8 mouse cellular contexts compared by ENCODE assay signal in the genomic region with DNA sequence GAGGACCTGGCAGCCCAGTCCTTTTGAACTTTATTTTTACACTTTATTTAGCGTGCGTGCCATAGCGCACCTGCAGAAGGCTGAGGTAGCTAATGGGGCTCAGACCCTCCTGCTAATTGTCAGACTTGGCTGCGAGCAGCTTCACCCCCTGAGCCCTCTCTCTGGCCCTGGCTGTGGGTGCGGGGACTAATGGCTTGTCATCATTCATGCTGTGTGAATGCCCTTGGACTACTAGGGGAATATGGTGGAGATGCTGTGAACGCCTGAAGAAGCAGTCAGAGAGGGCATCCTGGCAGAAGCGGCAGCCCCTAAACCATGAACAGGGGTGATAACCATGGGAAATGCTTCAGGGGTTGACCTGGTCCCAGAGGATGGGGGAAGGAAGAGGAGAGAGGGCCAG.
A peak's percentile ranks its signal among the peaks of the same experiment; 100 is the strongest.
DNase-seq lines count a peak whose midpoint lies in the region; ATAC-seq and TF ChIP-seq lines count a peak whose summit lies in the region.
"Had no signal": no experiment of that assay in that cellular context is flagged by ENCODE, and none has a peak within 500 bp of the region (broad histone marks: within the 10 kb centered on the region; RNA-seq: fewer than 3 reads in every experiment).

No protein-coding gene starts in this region.

- whole genome bisulfite sequencing in heart, postnatal 0 days = 86% methylated on average over 7 of the region's 7 CpGs
- 87% methylated on average over 7 of the region's 7 CpGs for WGBS in midbrain, embryonic 12.5 days
- WGBS in midbrain, embryonic 11.5 days = 91% methylated on average over 7 of the region's 7 CpGs
- 80% methylated on average over 7 of the region's 7 CpGs for WGBS in hindbrain, embryonic 16.5 days
- WGBS in stomach, embryonic 15.5 days = 83% methylated on average over 7 of the region's 7 CpGs

- H3K36me3 ChIP-seq in heart, postnatal 0 days (replicated peaks; ENCODE audit: control insufficient read depth, insufficient read depth, low read length) = no peaks in the 10 kb centered on the region
- no peaks in the 10 kb centered on the region for H3K36me3 ChIP-seq in midbrain, embryonic 12.5 days
- H3K36me3 ChIP-seq in midbrain, embryonic 11.5 days (ENCODE audit: control insufficient read depth, insufficient read depth, low read length) = no peaks in the 10 kb centered on the region
- H3K36me3 ChIP-seq in hindbrain, embryonic 16.5 days (ENCODE audit: control insufficient read depth, insufficient read depth, low read length) = no peaks in the 10 kb centered on the region
- H3K36me3 ChIP-seq in stomach, embryonic 15.5 days = no peaks in the 10 kb centered on the region

- no peak for DNase-seq in heart, postnatal 0 days (ENCODE audit: low spot score)
- DNase-seq in heart, postnatal 4 days = no peak
- DNase-seq in midbrain, embryonic 11.5 days (ENCODE audit: low spot score, missing footprints) = no peak
- no peak for DNase-seq in cerebellum, postnatal 14 days

- no peak overlapping the region for H3K4me2 ChIP-seq in heart, postnatal 0 days (ENCODE audit: low read depth, low read length)
- no peak overlapping the region for H3K4me2 ChIP-seq in midbrain, embryonic 12.5 days (replicated peaks)
- H3K4me2 ChIP-seq in midbrain, embryonic 11.5 days = no peak overlapping the region
- no peak overlapping the region for H3K4me2 ChIP-seq in hindbrain, embryonic 16.5 days (ENCODE audit: low read length)
- H3K4me2 ChIP-seq in stomach, embryonic 15.5 days = no peak overlapping the region; the same call in 1 of the 2 replicates

- peak overlapping the region; percentile 83 for H3K27ac ChIP-seq in heart, postnatal 0 days (ENCODE audit: low read depth)
- 0 out of 2 replicates have a peak overlapping the region, but pooled peaks have one; percentile 27 for H3K27ac ChIP-seq in midbrain, embryonic 12.5 days (replicated peaks)
- H3K27ac ChIP-seq in midbrain, embryonic 11.5 days (ENCODE audit: low read depth, low read length) = no peak overlapping the region
- H3K27ac ChIP-seq in hindbrain, embryonic 16.5 days (ENCODE audit: low read depth, low read length) = peak overlapping the region; percentile 64
- peak overlapping the region; percentile 93; the same call in 1 of the 2 replicates for H3K27ac ChIP-seq in stomach, embryonic 15.5 days

- no peak overlapping the region; the same call in 1 of the 2 replicates for H3K9ac ChIP-seq in heart, postnatal 0 days (replicated peaks; ENCODE audit: low read depth, low read length)
- H3K9ac ChIP-seq in midbrain, embryonic 12.5 days (replicated peaks) = 0 out of 2 replicates have a peak overlapping the region, but pooled peaks have one; percentile 4
- no peak overlapping the region for H3K9ac ChIP-seq in midbrain, embryonic 11.5 days (ENCODE audit: low read length)
- H3K9ac ChIP-seq in hindbrain, embryonic 16.5 days (ENCODE audit: low read depth, low read length) = no peak overlapping the region
- H3K9ac ChIP-seq in stomach, embryonic 15.5 days = no peak overlapping the region

- H3K4me1 ChIP-seq in heart, postnatal 0 days (ENCODE audit: control insufficient read depth, insufficient read depth) = peaks cover 77% of the 10 kb centered on the region
- peaks cover 76% of the 10 kb centered on the region for H3K4me1 ChIP-seq in midbrain, embryonic 12.5 days
- peaks cover 33% of the 10 kb centered on the region for H3K4me1 ChIP-seq in midbrain, embryonic 11.5 days (ENCODE audit: control insufficient read depth, insufficient read depth, low read length)
- peaks cover 67% of the 10 kb centered on the region for H3K4me1 ChIP-seq in hindbrain, embryonic 16.5 days (ENCODE audit: control insufficient read depth, insufficient read depth, low read depth, low read length)
- H3K4me1 ChIP-seq in stomach, embryonic 15.5 days = peaks cover 100% of the 10 kb centered on the region

- H3K9me3 ChIP-seq in heart, postnatal 0 days (replicated peaks; ENCODE audit: control insufficient read depth, low read length) = no peaks in the 10 kb centered on the region
- H3K9me3 ChIP-seq in midbrain, embryonic 12.5 days = no peaks in the 10 kb centered on the region
- no peaks in the 10 kb centered on the region for H3K9me3 ChIP-seq in midbrain, embryonic 11.5 days (ENCODE audit: control insufficient read depth, low read length)
- no peaks in the 10 kb centered on the region for H3K9me3 ChIP-seq in hindbrain, embryonic 16.5 days (ENCODE audit: control insufficient read depth, low read length)
- no peaks in the 10 kb centered on the region for H3K9me3 ChIP-seq in stomach, embryonic 15.5 days
- H3K9me3 ChIP-seq: megakaryocyte, embryonic 14.5 days had no signal

- H3K4me3 ChIP-seq in heart, postnatal 0 days (ENCODE audit: low read depth, low read length) = no peak overlapping the region
- H3K4me3 ChIP-seq in midbrain, embryonic 12.5 days = no peak overlapping the region
- H3K4me3 ChIP-seq in midbrain, embryonic 11.5 days (ENCODE audit: low read depth, low read length) = no peak overlapping the region
- H3K4me3 ChIP-seq in hindbrain, embryonic 16.5 days (ENCODE audit: low read length) = no peak overlapping the region
- no peak overlapping the region for H3K4me3 ChIP-seq in stomach, embryonic 15.5 days (replicated peaks)

- TF ChIP-seq EP300 in heart, postnatal 0 days (IDR thresholded peaks at IDR 0.05; ENCODE audit: low read depth) = no peak

- no peak for TF ChIP-seq CTCF in heart, postnatal 0 days (IDR thresholded peaks at IDR 0.05; ENCODE audit: low read depth)

- ATAC-seq in heart, postnatal 0 days (ENCODE audit: insufficient read depth, low read depth) = no peak
- no peak for ATAC-seq in midbrain, embryonic 12.5 days (ENCODE audit: low FRiP score, low read depth)
- ATAC-seq in midbrain, embryonic 11.5 days (ENCODE audit: low FRiP score) = no peak
- no peak for ATAC-seq in hindbrain, embryonic 16.5 days
- no peak for ATAC-seq in stomach, embryonic 15.5 days (ENCODE audit: insufficient read depth, low FRiP score, low read depth)

- H3K27me3 ChIP-seq in heart, postnatal 0 days (ENCODE audit: control insufficient read depth, insufficient read depth, low read length) = no peaks in the 10 kb centered on the region
- no peaks in the 10 kb centered on the region for H3K27me3 ChIP-seq in midbrain, embryonic 12.5 days
- no peaks in the 10 kb centered on the region for H3K27me3 ChIP-seq in midbrain, embryonic 11.5 days (ENCODE audit: control insufficient read depth, insufficient read depth, low read length)
- no peaks in the 10 kb centered on the region for H3K27me3 ChIP-seq in hindbrain, embryonic 16.5 days (replicated peaks; ENCODE audit: control insufficient read depth, insufficient read depth, low read length)
- no peaks in the 10 kb centered on the region for H3K27me3 ChIP-seq in stomach, embryonic 15.5 days (replicated peaks)
- H3K27me3 ChIP-seq: megakaryocyte, embryonic 14.5 days had no signal
